Mouse (Mus musculus) ES-Bruce4 (cell line): ENCODE data around the gene Cebpb. TPM values are rescaled to one million over a fixed set of nuclear protein-coding genes. Genes with fewer than 3 reads are reported as not detected.

Source experiments
- H3K27ac ChIP-seq: 2 replicates; pipeline ENCODE4 v1.5.1; 2012; ENCODE audit warnings: low read length, inconsistent platforms; ENCODE audit not compliant: insufficient read depth
- H3K27me3 ChIP-seq: 2 replicates; pipeline ENCODE4 v1.6.1; 2012; ENCODE audit warnings: mild to moderate bottlenecking, low read length, inconsistent platforms; ENCODE audit not compliant: control insufficient read depth, poor library complexity, insufficient read depth, severe bottlenecking
- H3K36me3 ChIP-seq: 2 replicates; pipeline ENCODE4 v1.6.1; 2012; ENCODE audit warnings: inconsistent platforms, mild to moderate bottlenecking, low read length, moderate library complexity; ENCODE audit not compliant: control insufficient read depth, poor library complexity, insufficient read depth, severe bottlenecking
- H3K4me1 ChIP-seq: one replicate; pipeline ENCODE4 v1.8.1; 2011; ENCODE audit warnings: low read length; ENCODE audit not compliant: control insufficient read depth, insufficient read depth
- H3K4me3 ChIP-seq: 2 replicates; pipeline ENCODE4 v1.5.1; 2011; ENCODE audit warnings: low read depth, mild to moderate bottlenecking, low read length
- H3K9ac ChIP-seq: 2 replicates; pipeline ENCODE4 v1.6.1; 2012; ENCODE audit warnings: low read depth, mild to moderate bottlenecking, inconsistent platforms; ENCODE audit not compliant: poor library complexity, severe bottlenecking
- H3K9me3 ChIP-seq: replicated peaks from 2 replicates; pipeline ENCODE4 v1.6.1; 2012; ENCODE audit warnings: mild to moderate bottlenecking, low read length, inconsistent platforms; ENCODE audit not compliant: control insufficient read depth, poor library complexity, insufficient read depth, severe bottlenecking
- CTCF ChIP-seq: IDR thresholded peaks from one replicate; pipeline ENCODE4 v1.8.1; 2011; ENCODE audit warnings: low read depth, low read length
- EP300 ChIP-seq: IDR thresholded peaks from 2 replicates; pipeline ENCODE4 v1.6.1; 2011; ENCODE audit warnings: low read depth, low read length; ENCODE audit not compliant: insufficient read depth
- POLR2A ChIP-seq: IDR thresholded peaks from one replicate; pipeline ENCODE4 v1.8.1; 2011; ENCODE audit warnings: low read length; ENCODE audit not compliant: insufficient read depth
- polyA plus RNA-seq: library from polyadenylated mRNA; stranded (reverse); fragments of >200 nt; gene quantifications from 2 replicates; pipeline ENCODE4 v1.2.4, GENCODE M21; 2011; ENCODE audit warnings: low read depth; ENCODE audit not compliant: missing spikeins, insufficient read depth, insufficient read length

The Cebpb gene
- polyA plus RNA-seq, 1 experiment = 9.2 TPM

DNA sequence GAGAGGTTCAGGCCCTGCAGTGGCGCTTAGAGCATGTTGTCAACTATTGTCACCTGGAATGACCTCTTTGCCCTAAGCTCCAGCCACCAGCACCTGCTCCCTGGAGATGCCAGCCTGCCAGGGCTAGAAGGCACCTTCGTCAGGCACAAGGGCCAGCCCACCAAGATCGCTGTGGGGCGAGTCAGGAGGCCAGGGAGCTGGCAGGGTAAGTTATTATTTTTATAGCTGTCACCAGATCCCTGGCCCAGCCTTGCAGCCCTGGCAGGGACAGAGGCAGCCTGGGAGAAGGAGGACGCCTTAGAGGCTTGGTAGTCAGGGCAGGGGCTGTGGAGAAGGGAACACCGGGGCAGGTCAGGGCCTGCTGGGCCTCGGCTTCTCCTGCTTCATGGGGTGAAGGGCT is 7.4 kb downstream of the Cebpb start:
- H3K27me3 ChIP-seq = no peaks in the 10 kb centered on the region
- no peak overlapping the region for H3K9ac ChIP-seq
- no peak overlapping the region for H3K27ac ChIP-seq
- TF ChIP-seq POLR2A (no peak), EP300 (no peak), CTCF (no peak)
- no peaks in the 10 kb centered on the region for H3K4me1 ChIP-seq
- no peaks in the 10 kb centered on the region for H3K36me3 ChIP-seq
- H3K4me3 ChIP-seq = no peak overlapping the region
- H3K9me3 ChIP-seq = no peaks in the 10 kb centered on the region

DNA sequence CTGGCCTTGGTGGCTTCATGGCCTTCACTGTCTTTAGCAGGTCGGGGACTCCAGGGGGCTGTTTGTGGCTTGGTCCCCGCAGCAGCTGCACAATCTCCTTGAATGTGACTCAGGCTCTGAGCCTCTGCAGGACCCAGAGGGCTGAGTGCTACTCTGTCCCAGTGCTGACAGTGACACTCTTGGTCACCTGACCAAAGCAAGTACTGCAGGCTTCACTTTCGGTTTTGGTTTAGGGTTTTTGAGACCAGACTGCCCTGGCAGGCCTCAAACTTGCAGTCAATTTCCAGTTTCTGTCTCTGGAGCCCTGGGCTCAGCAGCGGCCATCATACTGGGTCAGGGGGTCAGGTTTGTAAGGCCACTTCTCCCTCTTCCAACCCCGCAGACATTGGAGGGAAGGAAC is 9.2 kb downstream of the Cebpb start:
- no peak overlapping the region for H3K27ac ChIP-seq
- H3K4me1 ChIP-seq = no peaks in the 10 kb centered on the region
- H3K27me3 ChIP-seq = no peaks in the 10 kb centered on the region
- no peak overlapping the region for H3K4me3 ChIP-seq
- H3K36me3 ChIP-seq = no peaks in the 10 kb centered on the region
- no peaks in the 10 kb centered on the region for H3K9me3 ChIP-seq
- H3K9ac ChIP-seq = no peak overlapping the region
- TF ChIP-seq CTCF (no peak), EP300 (no peak), POLR2A (no peak)

DNA sequence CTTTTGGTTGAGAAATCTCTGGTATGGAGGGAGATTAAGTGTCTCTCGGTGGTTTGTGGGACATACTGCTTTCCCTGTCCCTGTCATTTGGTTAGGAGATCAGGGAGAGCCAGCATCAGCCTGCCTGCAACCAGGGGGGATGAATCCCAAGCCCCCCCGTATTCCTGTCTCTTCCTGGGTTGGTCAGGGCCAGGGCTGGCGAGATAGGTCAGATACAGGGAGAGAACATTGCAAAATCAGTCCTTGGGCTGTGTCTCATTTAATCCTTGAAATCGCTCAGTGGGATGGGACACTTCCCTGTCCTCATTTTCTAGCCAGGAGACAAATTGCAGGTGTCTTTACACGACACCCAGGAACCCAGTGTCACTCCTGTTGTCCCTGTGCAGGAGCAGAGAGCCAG is 11.3 kb downstream of the Cebpb start:
- H3K27ac ChIP-seq = no peak overlapping the region
- H3K9me3 ChIP-seq = no peaks in the 10 kb centered on the region
- no peaks in the 10 kb centered on the region for H3K36me3 ChIP-seq
- H3K27me3 ChIP-seq = no peaks in the 10 kb centered on the region
- H3K9ac ChIP-seq = no peak overlapping the region
- H3K4me3 ChIP-seq = no peak overlapping the region
- TF ChIP-seq POLR2A (no peak), CTCF (no peak), EP300 (no peak)
- H3K4me1 ChIP-seq = no peaks in the 10 kb centered on the region

DNA sequence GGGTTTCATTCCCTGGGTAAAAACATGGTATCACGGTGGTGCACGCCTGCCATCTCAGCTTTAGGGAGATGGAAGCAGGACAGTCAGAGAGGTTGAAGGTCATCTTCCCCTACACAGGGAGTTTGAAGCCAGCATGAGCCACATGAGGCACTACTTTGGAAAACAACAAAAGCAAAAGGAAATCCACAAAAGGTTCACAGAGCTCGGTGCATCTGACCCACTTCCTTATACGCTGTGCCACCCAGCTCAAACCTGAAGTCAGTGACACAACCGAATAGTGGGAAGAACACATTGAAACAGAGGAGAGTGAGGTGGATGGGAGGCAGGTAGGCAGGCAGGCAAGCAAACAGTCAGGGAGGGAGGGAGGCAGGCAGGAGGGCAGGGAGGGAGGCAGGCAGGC is 12.8 kb downstream of the Cebpb start:
- H3K4me1 ChIP-seq = no peaks in the 10 kb centered on the region
- no peak overlapping the region for H3K27ac ChIP-seq
- H3K27me3 ChIP-seq = no peaks in the 10 kb centered on the region
- H3K36me3 ChIP-seq = no peaks in the 10 kb centered on the region
- no peak for TF ChIP-seq POLR2A
- no peak for TF ChIP-seq EP300
- no peak for TF ChIP-seq CTCF
- H3K4me3 ChIP-seq = no peak overlapping the region
- no peak overlapping the region for H3K9ac ChIP-seq
- H3K9me3 ChIP-seq = no peaks in the 10 kb centered on the region

DNA sequence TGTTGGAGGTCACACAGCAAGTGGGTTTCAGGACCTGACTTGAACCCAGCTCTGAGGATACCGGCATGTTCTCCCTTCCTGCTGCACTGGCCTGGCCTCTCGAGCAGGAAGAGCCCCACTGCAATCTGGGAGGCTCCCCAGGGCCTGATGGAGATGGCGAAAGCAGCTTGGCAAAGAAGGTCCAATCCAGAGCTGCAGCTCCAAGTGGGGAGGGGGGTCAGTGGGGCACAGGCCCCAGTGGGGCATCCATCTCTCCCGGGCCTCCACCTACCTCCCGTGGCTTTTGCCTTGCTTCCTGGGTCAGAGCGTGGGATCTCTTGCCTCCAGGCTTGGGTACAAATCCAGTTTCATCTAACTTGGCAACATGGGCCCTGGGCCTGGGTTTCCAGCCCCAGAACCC is 13.4 kb downstream of the Cebpb start:
- Histone ChIP-seq H3K27ac (no peak overlapping the region), H3K9me3 (no peaks in the 10 kb centered on the region), H3K4me1 (no peaks in the 10 kb centered on the region), H3K9ac (no peak overlapping the region), H3K27me3 (no peaks in the 10 kb centered on the region), H3K4me3 (no peak overlapping the region), H3K36me3 (no peaks in the 10 kb centered on the region)
- TF ChIP-seq POLR2A (no peak), EP300 (no peak), CTCF (no peak)

DNA sequence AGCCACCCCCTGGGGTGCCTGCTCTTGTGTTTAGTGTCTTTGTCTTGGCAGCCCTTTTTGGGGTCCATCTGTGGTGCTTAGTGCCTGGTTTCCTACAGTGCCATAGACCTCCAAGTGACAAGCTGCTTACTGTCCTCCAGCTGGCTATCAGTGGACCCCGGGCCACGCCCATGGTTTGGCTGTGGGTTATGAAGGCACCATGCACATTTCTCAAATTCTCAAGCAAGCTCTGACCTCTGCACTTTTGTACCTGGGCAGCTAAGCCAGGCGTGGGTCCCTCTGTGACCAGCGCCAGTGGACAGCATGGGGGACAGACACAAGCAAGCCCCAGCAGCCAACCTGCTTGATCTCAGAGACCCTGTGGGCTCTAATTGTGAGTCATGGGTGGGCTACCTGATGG is 15.7 kb downstream of the Cebpb start:
- Histone ChIP-seq H3K4me1 (peaks cover 4% of the 10 kb centered on the region), H3K9ac (no peak overlapping the region), H3K36me3 (no peaks in the 10 kb centered on the region), H3K9me3 (no peaks in the 10 kb centered on the region), H3K27ac (no peak overlapping the region), H3K4me3 (no peak overlapping the region), H3K27me3 (no peaks in the 10 kb centered on the region)
- TF ChIP-seq EP300 (no peak), POLR2A (no peak), CTCF (no peak)
